Mouse (Mus musculus) ovary, postnatal 14 days (tissue): Measurements from ENCODE around the gene Rffl.
A peak's percentile ranks its signal among the peaks of the same experiment; 100 is the strongest.

ENCODE experiments used
- DNase-seq: peaks from one replicate; pipeline ENCODE4 v3.0.0; 2022; ENCODE audit warnings: low spot score

The Rffl gene

GRCm38 (mm10) chr11:82874924-82875323, 3.9 kb upstream of the Rffl start:
- DNase-seq = no peak

- DNase-seq = peak; percentile 40
Measured at GRCm38 (mm10) chr11:82870173-82871030, 608 bp downstream of the Rffl start.

- DNase-seq = no peak
Measured at GRCm38 (mm10) chr11:82869506-82870172, 1.4 kb downstream of the Rffl start.

- no peak for DNase-seq
Measured at GRCm38 (mm10) chr11:82867956-82868355, 3.1 kb downstream of the Rffl start.

- no peak for DNase-seq
Measured at GRCm38 (mm10) chr11:82866850-82867564, 4.0 kb downstream of the Rffl start.

GRCm38 (mm10) chr11:82865957-82866356, 5.1 kb downstream of the Rffl start:
- DNase-seq = no peak

GRCm38 (mm10) chr11:82863488-82863931, 7.5 kb downstream of the Rffl start:
- DNase-seq = no peak

- DNase-seq = no peak
Measured at GRCm38 (mm10) chr11:82863059-82863458, 8.0 kb downstream of the Rffl start.

- no peak for DNase-seq
Measured at GRCm38 (mm10) chr11:82862638-82863037, 8.4 kb downstream of the Rffl start.

GRCm38 (mm10) chr11:82861558-82861957, 9.5 kb downstream of the Rffl start:
- no peak for DNase-seq

GRCm38 (mm10) chr11:82860759-82861158, 10.3 kb downstream of the Rffl start:
- DNase-seq = no peak

- DNase-seq = no peak
Measured at GRCm38 (mm10) chr11:82857307-82857848, 13.6 kb downstream of the Rffl start.

GRCm38 (mm10) chr11:82856032-82856431, 15.0 kb downstream of the Rffl start:
- DNase-seq = no peak

- DNase-seq = no peak
Measured at GRCm38 (mm10) chr11:82855327-82855973, 15.6 kb downstream of the Rffl start.

GRCm38 (mm10) chr11:82854111-82854510, 16.9 kb downstream of the Rffl start:
- no peak for DNase-seq

- no peak for DNase-seq
Measured at GRCm38 (mm10) chr11:82852958-82853357, 18.1 kb downstream of the Rffl start.

GRCm38 (mm10) chr11:82852540-82852939, 18.5 kb downstream of the Rffl start:
- no peak for DNase-seq

GRCm38 (mm10) chr11:82852115-82852514, 18.9 kb downstream of the Rffl start:
- no peak for DNase-seq

GRCm38 (mm10) chr11:82850259-82850658, 20.8 kb downstream of the Rffl start:
- no peak for DNase-seq

GRCm38 (mm10) chr11:82847571-82848000, 23.4 kb downstream of the Rffl start:
- no peak for DNase-seq

- DNase-seq = no peak
Measured at GRCm38 (mm10) chr11:82846938-82847337, 24.1 kb downstream of the Rffl start.

GRCm38 (mm10) chr11:82846079-82846436, 25.0 kb downstream of the Rffl start:
- DNase-seq = no peak
